Mouse (Mus musculus) heart, adult 18-20 months (tissue): ENCODE measurements at regions not wholly inside any gene's neighbourhood (a gene's known extent, or its start where the extent isn't known, plus 50 kb on each side); places are given as distances from the start of the nearest gene placed in this dataset.

Experiments used
- DNase-seq, 2 experiments: peaks; one replicate each; pipeline ENCODE4 v3.0.0; 2021 to 2022; ENCODE audit warnings: mixed read lengths in 1 of 2

DNA sequence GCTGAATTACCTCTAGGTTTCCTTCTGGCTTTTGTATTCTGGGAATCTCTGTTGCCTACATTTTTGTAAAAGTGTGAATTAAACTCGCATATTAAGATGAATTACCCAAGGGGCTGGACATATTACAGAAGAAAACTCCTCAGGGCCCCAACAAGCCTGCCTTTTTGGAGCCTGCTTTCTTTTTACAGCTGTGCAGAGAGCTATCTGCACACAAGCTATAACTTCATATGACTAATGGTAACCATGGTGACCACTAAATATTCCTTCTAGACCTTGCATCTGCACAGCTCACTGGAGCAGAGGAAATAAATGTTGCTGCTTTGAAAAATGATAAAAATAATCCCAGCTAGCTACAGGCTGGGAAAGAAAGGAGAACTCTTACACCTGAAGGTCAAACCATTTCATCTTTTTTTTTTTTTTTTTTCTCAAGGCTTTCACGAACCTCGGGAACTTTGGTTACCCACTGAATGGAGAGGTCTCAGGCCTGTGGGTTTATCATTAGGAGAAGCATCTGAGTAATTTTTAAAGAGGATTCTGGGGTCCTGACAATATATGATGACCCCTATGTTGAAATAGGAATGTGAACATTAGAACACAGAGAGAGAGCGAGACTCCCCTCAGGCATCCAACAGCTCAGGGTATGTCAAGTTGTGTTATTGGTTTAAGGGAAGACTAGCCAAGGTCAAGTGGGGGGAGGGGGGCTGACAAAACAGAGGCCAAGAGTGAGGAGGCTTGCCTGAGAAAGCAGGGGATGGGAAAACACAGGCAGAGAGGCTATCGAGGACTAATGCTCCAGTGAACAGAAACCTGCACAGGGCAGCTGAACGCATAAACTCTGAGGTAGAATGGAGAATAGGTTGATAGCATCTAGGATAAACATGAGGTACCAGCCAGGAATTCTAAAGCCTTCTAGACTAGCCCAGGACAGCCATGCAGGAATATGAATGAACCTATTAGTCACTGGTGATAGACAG lies 188.4 kb downstream of the Phlda1 start:
- peak in 1 of 2 experiments; percentile 39 for DNase-seq

- no peak for DNase-seq
These were observed 190.1 kb downstream of the Phlda1 start for GRCm38 (mm10) chr10:111695918-111696760.

DNA sequence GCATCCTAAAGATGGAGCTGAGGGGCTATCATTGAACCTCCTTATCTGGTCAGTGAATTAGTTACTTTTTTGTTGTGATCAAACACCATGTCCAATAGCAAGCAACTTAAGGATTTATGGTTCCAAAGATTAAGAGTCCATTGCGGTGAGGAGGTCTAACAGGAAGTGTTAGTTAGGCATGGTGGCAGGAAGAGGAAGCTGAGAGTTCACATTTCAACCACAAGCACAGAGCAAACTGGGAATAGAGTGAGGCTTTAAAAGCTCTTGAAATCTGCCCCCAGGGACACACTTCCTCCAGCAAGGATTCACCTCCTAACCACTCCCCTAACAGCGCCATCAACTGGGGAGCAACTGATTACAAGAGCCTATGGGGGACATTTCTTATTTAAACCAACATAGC lies 190.9 kb downstream of the Phlda1 start:
- DNase-seq, result no peak

- DNase-seq, result no peak
These were observed 193.7 kb downstream of the Phlda1 start for GRCm38 (mm10) chr10:111699557-111700508.

GRCm38 (mm10) chr10:111700570-111700969 lies 194.5 kb downstream of the Phlda1 start:
- no peak for DNase-seq

DNA sequence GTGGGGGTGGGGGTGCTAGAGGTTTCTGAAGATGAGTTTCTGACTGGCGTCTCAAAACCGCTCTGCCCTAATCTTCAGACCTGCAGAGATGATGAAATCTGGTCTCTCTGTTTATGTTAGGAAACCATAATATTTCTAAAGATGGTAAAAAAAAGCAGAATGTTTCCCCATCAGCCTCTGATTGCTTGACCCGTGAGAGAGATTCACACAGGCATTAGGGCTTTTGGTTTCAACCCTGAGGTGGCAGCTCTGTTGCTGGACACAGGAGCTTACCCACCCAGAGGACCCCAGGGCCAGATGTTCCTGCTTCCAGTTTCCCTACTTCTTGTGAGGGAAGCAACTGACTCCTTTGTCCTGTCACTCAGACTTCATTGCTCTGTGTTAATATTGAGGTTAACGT lies 195.1 kb downstream of the Phlda1 start:
- no peak for DNase-seq

DNA sequence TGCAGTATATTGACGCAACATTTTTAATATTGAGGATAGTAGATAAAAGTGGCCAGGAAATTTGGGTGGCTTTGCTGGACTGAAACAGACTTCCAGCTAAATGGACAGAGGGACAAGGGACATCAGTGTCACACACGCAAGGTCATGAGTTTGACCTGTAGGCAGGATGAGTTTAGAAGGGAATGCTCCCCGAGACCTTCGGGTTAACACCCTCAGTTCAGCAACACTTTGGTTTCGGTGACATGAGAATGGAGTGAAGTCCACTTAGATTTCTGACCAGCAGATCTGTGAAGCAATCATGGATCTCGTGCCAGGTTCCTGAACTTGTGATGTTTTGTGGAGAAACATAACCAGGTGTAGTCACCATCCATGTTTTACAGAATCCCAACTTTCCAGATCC lies 196.3 kb downstream of the Phlda1 start:
- no peak for DNase-seq

DNA sequence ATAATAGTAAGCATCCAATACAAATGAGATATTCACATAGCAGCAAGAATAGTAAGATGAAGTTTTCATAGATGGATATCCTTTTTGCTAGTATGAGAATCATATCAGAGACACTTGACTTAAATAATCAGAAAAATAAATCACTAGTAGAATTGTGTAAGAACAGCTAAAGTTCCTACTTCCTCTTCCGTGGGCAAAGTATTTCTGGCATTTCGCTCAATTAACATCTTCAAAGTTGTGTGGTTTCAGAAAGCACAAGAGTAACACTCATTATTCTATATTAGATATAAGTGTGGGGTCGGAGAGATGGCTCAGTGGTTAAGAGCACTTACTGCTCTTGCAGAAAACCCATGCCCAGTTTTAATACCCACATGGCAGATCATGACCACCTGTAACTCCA lies 197.4 kb downstream of the Phlda1 start:
- DNase-seq, result no peak

GRCm38 (mm10) chr10:111711519-111712113 lies 205.5 kb downstream of the Phlda1 start:
- DNase-seq, result no peak

DNA sequence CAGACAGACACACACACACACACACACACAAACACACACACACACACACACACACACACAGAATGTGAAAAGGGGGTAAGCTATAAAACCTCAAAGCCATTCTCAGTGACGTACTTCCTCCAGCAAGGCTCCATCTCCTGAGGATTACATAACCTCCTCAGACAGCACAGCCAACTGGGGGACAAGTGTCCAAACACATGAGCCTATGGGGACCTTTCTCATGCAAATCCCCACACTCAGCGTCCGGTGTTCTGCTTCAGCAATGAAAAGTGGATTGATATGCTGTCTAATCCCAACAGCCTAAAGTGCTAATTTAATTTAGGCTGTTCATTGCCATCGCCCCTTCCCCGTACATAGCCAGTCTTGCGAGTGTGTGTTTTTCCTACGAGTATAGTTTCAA lies 206.9 kb downstream of the Phlda1 start:
- no peak for DNase-seq

- no peak for DNase-seq
These were observed 207.6 kb downstream of the Phlda1 start for GRCm38 (mm10) chr10:111713676-111714075.

DNA sequence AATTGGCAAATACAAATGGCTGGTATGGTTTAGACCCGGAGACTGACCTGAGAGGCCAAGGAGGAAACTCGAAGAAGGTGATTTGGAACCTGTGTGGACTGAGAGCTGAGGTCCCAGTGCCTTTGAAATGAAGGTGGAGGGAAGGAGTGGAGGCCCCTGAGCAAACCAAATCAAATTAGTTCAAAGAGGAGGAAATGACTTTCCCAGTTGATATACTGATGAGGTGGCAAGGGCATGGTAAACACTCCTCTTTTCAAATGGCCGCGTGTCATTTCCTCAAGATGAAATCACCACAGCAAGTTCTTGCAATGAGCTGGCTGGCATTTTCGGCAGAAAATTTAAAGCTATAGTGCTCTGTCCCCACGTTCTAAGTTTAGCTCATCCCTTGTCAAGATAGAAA lies 209.1 kb downstream of the Phlda1 start:
- DNase-seq, result no peak

DNA sequence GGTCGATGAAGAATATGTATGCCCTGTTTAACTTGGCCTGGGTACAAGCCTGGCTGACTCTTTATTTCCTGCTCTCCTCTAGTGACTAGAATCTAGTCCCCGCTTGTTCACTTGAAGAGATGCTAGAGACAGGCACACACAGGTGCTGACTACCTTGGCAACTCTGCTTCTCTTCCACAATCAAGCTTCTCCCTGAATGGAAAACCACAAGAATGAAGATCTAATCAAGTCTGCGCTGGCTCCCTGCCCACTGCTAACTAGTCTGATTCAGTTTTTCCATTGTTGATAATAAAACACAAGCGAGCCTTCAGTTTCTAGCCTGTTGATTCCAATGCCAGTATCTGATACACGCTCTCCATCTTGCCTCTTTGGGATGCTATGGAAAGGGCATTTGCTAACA lies 213.5 kb downstream of the Phlda1 start:
- peak; percentile 21 to 22 for DNase-seq

GRCm38 (mm10) chr10:111721068-111721467 lies 215.0 kb downstream of the Phlda1 start:
- DNase-seq, result peak; percentile 56 to 80

- no peak for DNase-seq
These were observed 217.8 kb downstream of the Phlda1 start for GRCm38 (mm10) chr10:111723885-111724284.

GRCm38 (mm10) chr10:111724574-111725414 lies 218.7 kb downstream of the Phlda1 start:
- DNase-seq, result peak in 1 of 2 experiments; percentile 20

DNA sequence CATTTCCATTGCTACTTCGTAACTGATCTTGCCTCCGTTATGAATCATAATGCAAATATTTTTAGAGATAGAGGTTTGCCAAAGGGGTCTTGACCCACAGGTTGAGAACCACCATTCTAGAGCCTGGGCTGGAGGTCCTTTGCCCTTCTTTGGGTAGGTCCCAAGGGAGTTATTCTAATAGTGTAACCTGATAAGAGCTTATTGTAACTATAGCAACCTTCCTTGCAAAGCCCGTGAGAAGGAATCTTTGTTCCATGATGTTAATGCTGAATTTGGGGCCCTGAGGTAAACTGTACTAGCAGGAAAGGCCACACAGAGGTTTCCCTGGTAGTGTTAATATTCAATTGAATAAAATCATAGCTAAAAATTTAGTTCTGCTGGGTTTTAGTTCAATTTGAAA lies 229.9 kb downstream of the Phlda1 start:
- no peak for DNase-seq

GRCm38 (mm10) chr10:111739471-111740138 lies 232.9 kb upstream of the Krr1 start:
- no peak for DNase-seq

DNA sequence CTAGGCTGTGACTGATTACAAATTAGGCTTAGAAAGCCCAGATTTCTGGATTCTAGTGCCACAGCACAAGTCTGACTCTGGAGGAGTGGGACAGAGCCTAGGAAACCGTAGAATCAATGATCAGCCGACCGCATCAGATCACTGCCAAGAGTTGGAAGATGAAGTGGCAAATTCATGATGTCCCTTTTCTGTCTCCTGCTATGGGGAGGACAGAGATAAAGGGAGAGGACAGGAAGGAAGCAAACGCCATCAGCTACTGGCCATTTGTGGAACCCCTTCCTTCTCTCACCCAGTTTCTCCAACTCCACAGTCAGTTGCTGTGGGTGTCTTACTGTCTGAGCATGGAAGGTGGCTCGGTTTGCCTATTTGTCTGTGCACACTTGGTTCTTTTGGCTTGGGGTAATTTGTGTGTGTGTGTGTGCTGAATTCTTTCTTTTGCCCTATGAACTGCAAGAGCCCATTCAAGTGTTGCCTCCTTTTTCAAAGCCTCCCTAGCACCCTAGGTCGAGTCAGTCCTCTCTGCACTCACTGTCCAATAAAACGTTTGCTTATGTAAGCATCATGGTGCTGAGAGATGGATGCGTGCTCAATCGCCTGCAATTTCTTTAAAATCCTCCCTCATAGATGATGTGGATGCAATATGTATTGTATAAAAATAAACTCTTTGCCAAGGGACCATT lies 231.7 kb upstream of the Krr1 start:
- no peak for DNase-seq
